Mouse (Mus musculus) CH12.LX (cell line): ENCODE results near the gene Larp4b. TPM values are rescaled to one million over a fixed set of nuclear protein-coding genes. Genes with fewer than 3 reads are reported as not detected.

ENCODE experiments used
- DNase-seq: peaks from one replicate; pipeline ENCODE4 v3.0.0-alpha.2; 2013; ENCODE audit errors: extremely low read depth
- H3K27ac ChIP-seq: 2 replicates; pipeline ENCODE4 v1.5.1; 2012; ENCODE audit warnings: low read depth, mild to moderate bottlenecking, control low read depth, moderate library complexity; ENCODE audit not compliant: insufficient read depth
- H3K27me3 ChIP-seq: replicated peaks from 2 replicates; pipeline ENCODE3; 2012; ENCODE audit warnings: inconsistent platforms
- H3K36me3 ChIP-seq, 2 experiments: replicated peaks in 1 of 2; 2 replicates each; pipeline versions ENCODE3 to v1.6.1; 2012; ENCODE audit warnings: inconsistent platforms in 1 of 2, low read length in 1 of 2, mild to moderate bottlenecking in 1 of 2, mixed read lengths in 1 of 2, moderate library complexity in 1 of 2; ENCODE audit not compliant: control insufficient read depth in 1 of 2, insufficient read depth in 1 of 2
- H3K4me1 ChIP-seq, 2 experiments: 2 replicates each; pipeline ENCODE4 v1.6.1; 2012; ENCODE audit warnings: inconsistent platforms in 1 of 2, moderate library complexity in 1 of 2; ENCODE audit not compliant: insufficient read depth in 2 of 2, control insufficient read depth in 1 of 2
- H3K4me2 ChIP-seq: 2 replicates; pipeline ENCODE4 v1.6.1; 2012; ENCODE audit warnings: low read depth, mild to moderate bottlenecking, control low read depth; ENCODE audit not compliant: poor library complexity, insufficient read depth, severe bottlenecking
- H3K4me3 ChIP-seq, 3 experiments: fragments of 150-350 bp in 1 of 3; sonication (generic) in 1 of 3; replicated peaks in 1 of 3; 2 replicates each; pipeline versions ENCODE3 to v1.5.1; 2011 to 2012; ENCODE audit warnings: low read depth in 2 of 3, low read length in 2 of 3, mild to moderate bottlenecking in 2 of 3, moderate library complexity in 2 of 3, control low read depth in 1 of 3, improper control_type of control experiment in 1 of 3, inconsistent platforms in 1 of 3, mixed read lengths in 1 of 3; ENCODE audit not compliant: poor library complexity in 1 of 3
- H3K79me2 ChIP-seq: replicated peaks from 2 replicates; pipeline ENCODE4 v1.6.1; 2012; ENCODE audit warnings: mild to moderate bottlenecking, moderate library complexity; ENCODE audit not compliant: control insufficient read depth, poor library complexity, insufficient read depth, severe bottlenecking; ENCODE audit errors: extremely low read depth
- H3K9ac ChIP-seq: 2 replicates; pipeline ENCODE4 v1.6.1; 2012; ENCODE audit warnings: low read depth, mild to moderate bottlenecking, control low read depth, moderate library complexity; ENCODE audit not compliant: insufficient read depth
- H3K9me3 ChIP-seq: replicated peaks from 2 replicates; pipeline ENCODE3; 2012; ENCODE audit warnings: low read length, inconsistent platforms, mixed read lengths
- CHD1 ChIP-seq: IDR thresholded peaks from 2 replicates; pipeline ENCODE4 v1.6.1; 2012; ENCODE audit warnings: low read depth, low read length, improper control_type of control experiment, inconsistent platforms
- CHD2 ChIP-seq: IDR thresholded peaks from 2 replicates; pipeline ENCODE4 v1.6.1; 2011; ENCODE audit warnings: low read length, improper control_type of control experiment
- E2F4 ChIP-seq: IDR thresholded peaks from 2 replicates; pipeline ENCODE4 v1.6.1; 2011; ENCODE audit warnings: low read depth, low read length, improper control_type of control experiment; ENCODE audit not compliant: insufficient replicate concordance
- ETS1 ChIP-seq: conservative IDR thresholded peaks from 2 replicates; pipeline ENCODE4 v1.6.1; 2012; ENCODE audit warnings: low read depth, mild to moderate bottlenecking, inconsistent platforms, low read length, improper control_type of control experiment, moderate library complexity
- HCFC1 ChIP-seq: IDR thresholded peaks from 2 replicates; pipeline ENCODE4 v1.6.1; 2012; ENCODE audit warnings: low read depth, mild to moderate bottlenecking, inconsistent platforms, low read length, improper control_type of control experiment
- JUND ChIP-seq: conservative IDR thresholded peaks from 2 replicates; pipeline ENCODE4 v1.6.1; 2011; ENCODE audit warnings: low read depth, low read length, improper control_type of control experiment
- KAT2A ChIP-seq: IDR thresholded peaks from 2 replicates; pipeline ENCODE4 v1.6.1; 2012; ENCODE audit warnings: low read length, improper control_type of control experiment, inconsistent platforms; ENCODE audit not compliant: insufficient replicate concordance
- MAZ ChIP-seq: IDR thresholded peaks from 2 replicates; pipeline ENCODE4 v1.6.1; 2012; ENCODE audit warnings: low read depth, mild to moderate bottlenecking, inconsistent platforms, low read length, improper control_type of control experiment, moderate library complexity
- MXI1 ChIP-seq: IDR thresholded peaks from 2 replicates; pipeline ENCODE4 v1.6.1; 2011; ENCODE audit warnings: mild to moderate bottlenecking, low read depth, low read length, improper control_type of control experiment
- MYC ChIP-seq: IDR thresholded peaks from 2 replicates; pipeline ENCODE4 v1.6.1; 2011; ENCODE audit warnings: low read depth, mild to moderate bottlenecking, improper control_type of control experiment, low read length
- POLR2AphosphoS2 ChIP-seq: IDR thresholded peaks from 2 replicates; pipeline ENCODE4 v1.6.1; 2011; ENCODE audit warnings: low read depth, low read length, improper control_type of control experiment
- TBP ChIP-seq: conservative IDR thresholded peaks from 2 replicates; pipeline ENCODE4 v1.6.1; 2011; ENCODE audit warnings: low read depth, low read length, improper control_type of control experiment
- UBTF ChIP-seq: IDR thresholded peaks from 2 replicates; pipeline ENCODE4 v1.6.1; 2012; ENCODE audit warnings: low read depth, mild to moderate bottlenecking, inconsistent platforms, low read length, improper control_type of control experiment, moderate library complexity
- USF1 ChIP-seq: IDR thresholded peaks from 2 replicates; pipeline ENCODE4 v1.6.1; 2014; ENCODE audit warnings: low read depth, mild to moderate bottlenecking, inconsistent platforms, low read length, improper control_type of control experiment
- USF2 ChIP-seq: conservative IDR thresholded peaks from 2 replicates; pipeline ENCODE4 v1.6.1; 2011; ENCODE audit warnings: low read depth, low read length, improper control_type of control experiment
- ZKSCAN1 ChIP-seq: IDR thresholded peaks from 2 replicates; pipeline ENCODE4 v1.6.1; 2012; ENCODE audit warnings: low read depth, inconsistent platforms, low read length, improper control_type of control experiment, borderline replicate concordance
- ZMIZ1 ChIP-seq: IDR thresholded peaks from 2 replicates; pipeline ENCODE4 v1.6.1; 2012; ENCODE audit warnings: low read depth, mild to moderate bottlenecking, inconsistent platforms, low read length, improper control_type of control experiment
- ZNF384 ChIP-seq: IDR thresholded peaks from 2 replicates; pipeline ENCODE4 v1.6.1; 2012; ENCODE audit warnings: low read depth, low read length, improper control_type of control experiment, inconsistent platforms
- dilution Hi-C: fragments of 300-500 bp; cut with MboI; formaldehyde crosslinking; loops from 2 replicates; pipeline ENCODE4 v1.14.3; 2020; ENCODE audit warnings: low sequenced_read_pairs; ENCODE audit not compliant: extremely low pct_unique_long_range_greater_than_20kb, extremely low pct_ligation_motif_present
- in situ Hi-C: fragments of 300-500 bp; cut with MboI; formaldehyde crosslinking; loops from 3 replicates; pipeline ENCODE4 v1.14.3; 2019; ENCODE audit warnings: low sequenced_read_pairs, low pct_ligation_motif_present, low pct_unique_long_range_greater_than_20kb, mixed read lengths
- polyA plus RNA-seq: library from polyadenylated mRNA; unstranded; fragments of >175 nt; gene quantifications from 2 replicates; pipeline ENCODE4 v1.2.1, GENCODE M21; 2012; ENCODE audit warnings: low read depth; ENCODE audit not compliant: insufficient read length
- total RNA-seq, 2 experiments: library from RNA; depleted of rRNA; stranded (reverse); fragments of 300-350 nt in 1 of 2; fragments of >200 nt in 1 of 2; gene quantifications; 2 replicates each; pipeline ENCODE4 v1.2.3; 2012 to 2014

The Larp4b gene
- total and polyA plus RNA-seq, 3 experiments: 57.9 to 63.3 (median 58.3) TPM

DNA sequence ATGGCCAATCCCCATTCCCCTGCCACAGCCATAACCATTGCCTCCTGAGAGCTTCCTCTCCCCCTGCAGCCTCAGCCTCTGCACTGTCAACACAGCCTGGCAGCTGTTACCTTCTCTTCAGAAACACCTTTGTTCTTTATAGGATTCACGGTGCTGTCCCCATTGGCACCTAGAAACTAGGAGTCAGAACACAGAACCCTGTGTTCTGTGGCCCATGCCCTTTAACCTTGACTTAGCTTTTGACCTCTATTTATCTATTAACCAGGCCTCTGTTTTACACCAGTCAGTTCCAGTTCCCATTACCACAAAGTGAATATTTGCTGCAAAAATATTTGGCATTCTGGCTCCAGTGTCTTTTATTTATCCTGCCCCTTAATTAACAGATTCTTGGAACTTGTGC is 36.4 kb upstream of the Larp4b start:
- no peaks in the 10 kb centered on the region for H3K9me3 ChIP-seq
- in situ Hi-C loops (no loop called here), dilution Hi-C loops (no loop called here)
- H3K27ac ChIP-seq: no peak overlapping the region
- no peaks in the 10 kb centered on the region for H3K36me3 ChIP-seq
- H3K4me1 ChIP-seq: peaks cover 5 to 6% of the 10 kb centered on the region in 2 experiments; a peak in 3 of 4 replicates
- no peaks in the 10 kb centered on the region for H3K27me3 ChIP-seq
- H3K79me2 ChIP-seq: no peaks in the 10 kb centered on the region
- no peak overlapping the region for H3K9ac ChIP-seq
- H3K4me3 ChIP-seq: no peak overlapping the region
- no peak for DNase-seq
- TF ChIP-seq POLR2AphosphoS2 (no peak), CHD2 (no peak), KAT2A (no peak)
- TF ChIP-seq, all 38 proteins: peak for 0
- H3K4me2 ChIP-seq: no peak overlapping the region

DNA sequence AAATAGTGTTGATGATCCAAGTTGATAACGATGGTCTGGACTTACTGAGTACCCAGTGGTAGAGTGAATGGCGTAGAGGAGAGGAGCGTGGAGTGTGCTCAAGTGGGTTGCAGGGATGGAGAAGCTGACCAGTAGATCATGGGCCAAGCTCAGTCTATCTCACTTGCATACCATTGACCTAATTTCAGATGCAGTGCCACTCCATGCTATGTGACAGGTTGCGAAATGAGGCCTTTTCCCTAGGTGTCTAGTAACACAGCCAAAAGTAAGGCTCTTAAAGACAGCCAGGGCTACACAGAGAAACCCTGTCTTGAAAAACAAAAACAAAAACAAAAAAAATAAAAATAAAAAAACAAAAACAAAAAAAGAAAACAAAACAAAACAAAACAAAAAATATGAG is 35.0 kb upstream of the Larp4b start:
- in situ Hi-C loops: no loop called here
- no peak overlapping the region for H3K4me2 ChIP-seq
- dilution Hi-C loops: no loop called here
- no peak overlapping the region for H3K4me3 ChIP-seq
- no peaks in the 10 kb centered on the region for H3K27me3 ChIP-seq
- no peaks in the 10 kb centered on the region for H3K79me2 ChIP-seq
- H3K36me3 ChIP-seq: no peaks in the 10 kb centered on the region
- H3K4me1 ChIP-seq: peaks cover 0 to 6% of the 10 kb centered on the region in 2 experiments; a peak in 2 of 4 replicates
- no peak for DNase-seq
- no peak overlapping the region for H3K27ac ChIP-seq
- no peaks in the 10 kb centered on the region for H3K9me3 ChIP-seq
- H3K9ac ChIP-seq: no peak overlapping the region
- TF ChIP-seq ZMIZ1 (no peak), ETS1 (no peak), TBP (no peak), ZNF384 (no peak), USF1 (no peak), CHD1 (no peak), ZKSCAN1 (no peak), MXI1 (no peak), JUND (no peak), MAZ (no peak), HCFC1 (no peak), E2F4 (no peak), CHD2 (no peak), UBTF (no peak), MYC (no peak), USF2 (no peak)
